Mouse (Mus musculus): ENCODE data around the gene Srpx. TPM values are rescaled to one million over a fixed set of nuclear protein-coding genes. Genes with fewer than 3 reads are reported as not detected.

Srpx gene
- polyA plus RNA-seq, 1 experiment, result not detected

GRCm38 (mm10) chrX:10073966-10074365 is 43.5 kb downstream of the Srpx start:
- no peak overlapping the region for H3K4me3 ChIP-seq (replicated peaks)
- H3K4me1 ChIP-seq, result no peaks in the 10 kb centered on the region
- H3K9me3 ChIP-seq, result no peaks in the 10 kb centered on the region
- H3K36me3 ChIP-seq (replicated peaks; ENCODE audit: low read length), result no peaks in the 10 kb centered on the region
- no peak for TF ChIP-seq FLI1 (IDR thresholded peaks at IDR 0.05; ENCODE audit: low read length)
- TF ChIP-seq GATA1 (IDR thresholded peaks at IDR 0.05; ENCODE audit: borderline replicate concordance, low read length), result no peak
- peaks cover 10% of the 10 kb centered on the region for H3K27me3 ChIP-seq (replicated peaks)

- TF ChIP-seq GATA1 (IDR thresholded peaks at IDR 0.05; ENCODE audit: borderline replicate concordance, low read length), result no peak
- TF ChIP-seq FLI1 (IDR thresholded peaks at IDR 0.05; ENCODE audit: low read length), result no peak
- Histone ChIP-seq H3K27me3 (replicated peaks) (peaks cover 13% of the 10 kb centered on the region), H3K36me3 (replicated peaks; ENCODE audit: low read length) (no peaks in the 10 kb centered on the region), H3K4me1 (no peaks in the 10 kb centered on the region), H3K4me3 (replicated peaks) (no peak overlapping the region), H3K9me3 (no peaks in the 10 kb centered on the region)
Measured at GRCm38 (mm10) chrX:10071529-10071928, 46.0 kb downstream of the Srpx start.

GRCm38 (mm10) chrX:10070689-10071088 is 46.8 kb downstream of the Srpx start:
- TF ChIP-seq GATA1 (IDR thresholded peaks at IDR 0.05; ENCODE audit: borderline replicate concordance, low read length) (no peak), FLI1 (IDR thresholded peaks at IDR 0.05; ENCODE audit: low read length) (no peak)
- H3K4me3 ChIP-seq (replicated peaks), result no peak overlapping the region
- H3K27me3 ChIP-seq (replicated peaks), result peaks cover 17% of the 10 kb centered on the region
- no peaks in the 10 kb centered on the region for H3K4me1 ChIP-seq
- no peaks in the 10 kb centered on the region for H3K36me3 ChIP-seq (replicated peaks; ENCODE audit: low read length)
- no peaks in the 10 kb centered on the region for H3K9me3 ChIP-seq

GRCm38 (mm10) chrX:10069405-10069804 is 48.1 kb downstream of the Srpx start:
- Histone ChIP-seq H3K36me3 (replicated peaks; ENCODE audit: low read length) (no peaks in the 10 kb centered on the region), H3K4me1 (no peaks in the 10 kb centered on the region), H3K9me3 (no peaks in the 10 kb centered on the region), H3K4me3 (replicated peaks) (no peak overlapping the region), H3K27me3 (replicated peaks) (peaks cover 18% of the 10 kb centered on the region)
- no peak for TF ChIP-seq FLI1 (IDR thresholded peaks at IDR 0.05; ENCODE audit: low read length)
- no peak for TF ChIP-seq GATA1 (IDR thresholded peaks at IDR 0.05; ENCODE audit: borderline replicate concordance, low read length)

- TF ChIP-seq GATA1 (IDR thresholded peaks at IDR 0.05; ENCODE audit: borderline replicate concordance, low read length), result no peak
- TF ChIP-seq FLI1 (IDR thresholded peaks at IDR 0.05; ENCODE audit: low read length), result no peak
- H3K9me3 ChIP-seq, result no peaks in the 10 kb centered on the region
- peaks cover 13% of the 10 kb centered on the region for H3K27me3 ChIP-seq (replicated peaks)
- H3K36me3 ChIP-seq (replicated peaks; ENCODE audit: low read length), result no peaks in the 10 kb centered on the region
- no peak overlapping the region for H3K4me3 ChIP-seq (replicated peaks)
- H3K4me1 ChIP-seq, result no peaks in the 10 kb centered on the region
Measured at GRCm38 (mm10) chrX:10063781-10064180, 53.7 kb downstream of the Srpx start.

- no peak for TF ChIP-seq FLI1 (IDR thresholded peaks at IDR 0.05; ENCODE audit: low read length)
- TF ChIP-seq GATA1 (IDR thresholded peaks at IDR 0.05; ENCODE audit: borderline replicate concordance, low read length), result no peak
- H3K9me3 ChIP-seq, result no peaks in the 10 kb centered on the region
- H3K4me1 ChIP-seq, result no peaks in the 10 kb centered on the region
- H3K4me3 ChIP-seq (replicated peaks), result no peak overlapping the region
- peaks cover 14% of the 10 kb centered on the region for H3K27me3 ChIP-seq (replicated peaks)
- H3K36me3 ChIP-seq (replicated peaks; ENCODE audit: low read length), result no peaks in the 10 kb centered on the region
Measured at GRCm38 (mm10) chrX:10063361-10063760, 54.1 kb downstream of the Srpx start.

- Histone ChIP-seq H3K27me3 (replicated peaks) (peaks cover 11% of the 10 kb centered on the region), H3K36me3 (replicated peaks; ENCODE audit: low read length) (no peaks in the 10 kb centered on the region), H3K4me1 (no peaks in the 10 kb centered on the region), H3K4me3 (replicated peaks) (no peak overlapping the region), H3K9me3 (no peaks in the 10 kb centered on the region)
- TF ChIP-seq FLI1 (IDR thresholded peaks at IDR 0.05; ENCODE audit: low read length) (no peak), GATA1 (IDR thresholded peaks at IDR 0.05; ENCODE audit: borderline replicate concordance, low read length) (no peak)
Measured at GRCm38 (mm10) chrX:10062201-10062600, 55.3 kb downstream of the Srpx start.

- H3K4me3 ChIP-seq (replicated peaks), result no peak overlapping the region
- H3K9me3 ChIP-seq, result no peaks in the 10 kb centered on the region
- no peaks in the 10 kb centered on the region for H3K4me1 ChIP-seq
- TF ChIP-seq GATA1 (IDR thresholded peaks at IDR 0.05; ENCODE audit: borderline replicate concordance, low read length) (no peak), FLI1 (IDR thresholded peaks at IDR 0.05; ENCODE audit: low read length) (no peak)
- H3K27me3 ChIP-seq (replicated peaks), result no peaks in the 10 kb centered on the region
- H3K36me3 ChIP-seq (replicated peaks; ENCODE audit: low read length), result no peaks in the 10 kb centered on the region
Measured at GRCm38 (mm10) chrX:10034666-10035065, 82.8 kb downstream of the Srpx start.

- no peak for TF ChIP-seq FLI1 (IDR thresholded peaks at IDR 0.05; ENCODE audit: low read length)
- TF ChIP-seq GATA1 (IDR thresholded peaks at IDR 0.05; ENCODE audit: borderline replicate concordance, low read length), result no peak
- no peak overlapping the region for H3K4me3 ChIP-seq (replicated peaks)
- peaks cover 3% of the 10 kb centered on the region; the same call in 1 of the 2 replicates for H3K9me3 ChIP-seq
- no peaks in the 10 kb centered on the region for H3K36me3 ChIP-seq (replicated peaks; ENCODE audit: low read length)
- no peaks in the 10 kb centered on the region for H3K4me1 ChIP-seq
- H3K27me3 ChIP-seq (replicated peaks), result no peaks in the 10 kb centered on the region
Measured at GRCm38 (mm10) chrX:10010202-10010601, 107.3 kb downstream of the Srpx start.

GRCm38 (mm10) chrX:10007675-10008270 is 109.7 kb downstream of the Srpx start:
- Histone ChIP-seq H3K4me1 (no peaks in the 10 kb centered on the region), H3K36me3 (replicated peaks; ENCODE audit: low read length) (no peaks in the 10 kb centered on the region), H3K4me3 (replicated peaks) (no peak overlapping the region), H3K27me3 (replicated peaks) (no peaks in the 10 kb centered on the region), H3K9me3 (peaks cover 3% of the 10 kb centered on the region; the same call in 1 of the 2 replicates)
- TF ChIP-seq GATA1 (IDR thresholded peaks at IDR 0.05; ENCODE audit: borderline replicate concordance, low read length) (no peak), FLI1 (IDR thresholded peaks at IDR 0.05; ENCODE audit: low read length) (no peak)
